Mouse (Mus musculus): ENCODE results near the gene Zic1.

The Zic1 gene

DNA sequence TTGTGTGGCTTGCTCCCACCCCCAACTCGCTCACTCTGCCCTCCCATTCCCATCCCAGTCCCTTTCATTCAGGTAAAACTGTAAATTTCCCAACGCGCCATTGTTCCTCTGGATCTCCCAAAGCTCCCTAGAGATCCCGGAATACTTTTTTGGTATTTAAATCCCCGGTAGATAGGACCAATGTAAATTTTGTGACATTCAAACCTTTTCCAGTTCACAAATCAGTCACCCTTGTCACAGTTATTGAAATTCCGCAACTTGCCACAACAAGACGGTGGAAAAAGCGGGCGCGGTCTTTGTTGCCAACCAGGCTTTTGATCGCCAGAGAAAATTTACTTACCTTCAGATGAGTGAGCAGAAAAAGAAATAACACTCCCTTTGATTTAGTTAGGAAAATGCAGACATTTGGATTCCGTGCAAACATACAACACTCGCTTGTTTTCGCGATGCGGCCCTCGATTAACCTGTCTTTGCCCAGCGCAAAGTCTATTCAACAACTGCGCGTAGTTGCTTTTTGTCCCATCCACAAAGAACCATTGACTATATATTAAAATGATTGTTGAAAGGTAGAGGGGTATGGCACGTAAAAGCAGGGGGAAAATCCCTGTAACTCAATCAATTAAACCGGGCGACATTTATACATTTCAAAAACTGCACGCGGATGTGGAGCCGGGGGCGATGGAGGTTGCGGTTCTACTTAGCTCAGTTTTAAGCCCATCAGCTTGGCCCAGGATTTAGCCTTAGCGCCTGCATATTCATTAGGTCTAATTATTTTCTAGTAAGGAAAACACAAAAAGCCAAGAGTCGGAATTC is 1.6 kb upstream of the Zic1 start:
- DNase-seq (ENCODE audit: low read depth), result no peak

DNA sequence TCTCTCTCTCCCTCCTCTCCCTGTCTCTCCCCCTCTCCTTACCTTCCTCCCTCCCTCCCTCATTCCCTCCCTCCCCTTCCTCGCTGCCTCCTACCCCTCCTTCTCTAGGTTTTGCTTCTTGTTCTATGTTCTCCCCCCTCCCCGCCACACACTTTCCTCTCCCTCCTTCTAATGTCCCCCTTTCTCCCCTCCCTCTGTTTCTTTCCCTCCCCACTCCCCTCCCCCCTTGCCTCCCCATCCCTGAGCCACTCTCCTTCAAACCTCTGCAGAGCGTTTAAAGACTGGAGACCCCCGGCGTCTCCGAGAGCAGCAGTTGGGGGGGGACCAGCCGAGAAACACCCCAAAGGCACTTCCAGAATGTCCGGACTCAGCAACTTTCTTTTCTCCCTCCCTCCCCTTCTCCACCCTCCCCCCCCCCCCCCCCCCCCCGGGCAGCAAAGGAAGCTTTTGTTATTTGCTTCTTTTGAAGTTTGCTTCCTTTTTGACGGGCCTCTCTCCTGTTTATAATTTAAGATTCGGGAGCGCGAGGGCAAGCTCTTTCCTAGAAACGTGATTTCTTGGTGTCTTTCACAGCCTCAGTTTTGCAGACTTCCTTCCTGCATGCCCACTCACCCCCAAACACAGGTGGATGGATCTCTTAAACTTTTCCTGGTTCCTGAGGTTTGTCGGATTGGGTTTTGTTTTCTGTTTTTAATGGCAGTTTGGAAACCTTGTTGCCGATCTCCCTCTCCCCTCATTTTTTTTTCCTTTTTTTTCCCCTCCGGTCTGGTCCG is 802 bp upstream of the Zic1 start:
- DNase-seq (ENCODE audit: low read depth), result no peak

DNA sequence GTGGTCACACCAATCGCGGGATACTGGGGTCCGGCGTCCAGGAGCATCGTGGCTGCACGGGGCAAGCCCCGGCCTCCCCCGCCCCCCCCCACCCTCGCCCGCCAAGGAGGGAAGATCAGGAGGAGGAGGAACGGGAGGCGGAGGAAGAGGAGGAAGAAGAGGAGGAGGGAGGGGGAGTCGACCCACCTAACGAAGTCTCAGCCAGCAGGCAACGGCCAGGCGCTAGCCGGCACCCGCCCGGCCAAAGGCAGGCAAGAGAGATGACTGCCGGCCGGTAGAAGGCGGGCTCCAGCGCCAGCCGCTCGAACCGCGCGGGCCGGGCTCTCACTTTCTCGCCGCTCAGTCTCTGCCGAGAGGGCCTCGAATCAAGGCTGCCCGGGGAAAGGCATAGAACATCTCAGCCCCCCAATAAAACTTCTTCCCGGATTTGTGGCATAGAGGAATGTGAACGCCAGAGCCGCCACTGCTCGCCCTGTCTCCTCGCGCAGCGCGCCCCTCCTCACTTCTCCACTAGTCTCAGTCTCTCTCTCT is 574 bp downstream of the Zic1 start:
- DNase-seq (ENCODE audit: low read depth), result no peak

DNA sequence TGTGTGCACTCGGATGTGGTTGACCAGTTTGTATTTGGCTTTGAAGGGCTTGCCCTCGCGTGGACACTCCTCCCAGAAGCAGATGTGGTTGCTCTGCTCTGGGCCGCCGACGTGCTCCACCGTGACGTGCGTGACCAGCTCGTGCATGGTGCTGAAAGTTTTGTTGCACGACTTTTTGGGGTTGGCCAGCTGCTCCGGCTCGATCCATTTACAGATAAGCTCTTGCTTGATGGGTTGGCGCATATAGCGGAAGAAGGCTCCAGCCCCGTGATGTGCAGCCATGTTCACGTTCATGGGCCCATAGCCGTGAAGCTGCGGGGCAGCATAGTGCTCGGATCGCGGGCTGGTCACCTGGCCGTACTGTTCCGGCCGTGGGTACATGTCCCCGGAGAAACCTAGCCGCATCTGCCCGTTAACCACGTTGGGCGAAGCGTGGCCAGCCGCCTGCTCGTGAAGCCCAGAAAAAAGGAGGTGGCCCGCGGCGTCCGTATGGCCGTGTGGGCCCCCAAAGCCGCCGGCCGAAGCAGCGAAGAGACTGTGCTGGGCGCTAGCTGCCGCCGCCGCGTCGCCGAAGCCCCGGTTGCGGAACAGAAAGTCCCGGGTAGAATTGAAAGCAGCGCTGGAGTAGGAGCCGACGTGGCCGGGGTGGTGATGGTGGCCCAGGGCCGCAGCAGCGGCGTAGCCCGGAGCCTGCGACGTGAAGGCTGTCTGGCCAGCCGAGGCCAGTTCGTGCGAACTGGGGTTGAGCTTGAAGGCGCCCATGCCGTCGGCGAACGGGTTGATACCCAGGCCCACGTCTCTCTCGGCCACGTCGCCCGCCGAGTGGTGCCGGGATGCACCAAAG is 1.3 kb downstream of the Zic1 start:
- no peak for DNase-seq (ENCODE audit: low read depth)

DNA sequence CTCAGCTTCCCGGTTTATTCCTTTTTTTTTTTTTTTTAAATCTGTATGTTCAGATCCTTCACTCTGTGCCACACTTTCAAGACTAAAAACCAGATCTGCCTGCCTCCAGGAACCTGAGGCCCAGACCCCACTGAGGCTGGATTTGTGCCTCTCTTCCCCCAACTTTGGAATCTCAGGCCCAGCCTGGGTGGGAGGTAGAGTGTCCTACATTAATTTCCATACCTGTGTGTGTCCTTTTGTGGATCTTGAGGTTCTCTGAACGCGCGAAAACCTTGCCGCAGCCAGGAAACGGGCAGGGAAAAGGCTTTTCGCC is 1.8 kb downstream of the Zic1 start:
- no peak for DNase-seq (ENCODE audit: low read depth)

DNA sequence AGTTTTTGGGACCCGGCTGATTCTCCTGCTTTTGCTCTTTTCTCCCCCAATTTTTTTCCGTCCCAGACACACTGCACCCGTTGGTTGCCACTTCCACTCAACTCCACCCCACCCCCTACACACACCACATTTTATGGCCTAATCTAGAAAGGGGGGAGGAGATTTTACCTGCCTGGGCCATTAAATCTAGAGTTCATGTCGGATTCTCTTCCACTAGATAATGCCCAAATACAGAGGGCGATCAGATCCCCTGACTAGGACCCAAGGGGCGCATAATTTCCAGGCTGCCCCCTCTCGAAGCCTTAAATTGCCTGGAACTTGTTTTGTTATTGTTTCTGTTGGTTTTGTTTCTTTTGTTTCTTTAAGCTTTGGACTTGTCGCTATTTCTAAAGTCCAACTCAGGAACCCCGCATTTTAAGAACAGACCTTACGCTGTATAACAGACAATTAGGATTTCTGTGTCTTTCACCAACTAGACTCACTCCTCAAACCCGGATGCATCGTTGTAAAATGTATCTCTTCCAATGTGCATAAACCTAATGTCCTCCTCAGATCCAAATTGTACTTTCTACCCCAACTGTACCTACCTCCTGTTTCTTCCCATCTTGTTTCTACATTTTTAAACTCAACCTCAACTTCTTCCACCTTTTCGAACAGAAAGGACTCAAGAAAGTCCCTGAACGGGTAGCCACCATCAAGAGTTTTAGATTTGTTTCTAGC is 2.4 kb downstream of the Zic1 start:
- DNase-seq (ENCODE audit: low read depth), result no peak

DNA sequence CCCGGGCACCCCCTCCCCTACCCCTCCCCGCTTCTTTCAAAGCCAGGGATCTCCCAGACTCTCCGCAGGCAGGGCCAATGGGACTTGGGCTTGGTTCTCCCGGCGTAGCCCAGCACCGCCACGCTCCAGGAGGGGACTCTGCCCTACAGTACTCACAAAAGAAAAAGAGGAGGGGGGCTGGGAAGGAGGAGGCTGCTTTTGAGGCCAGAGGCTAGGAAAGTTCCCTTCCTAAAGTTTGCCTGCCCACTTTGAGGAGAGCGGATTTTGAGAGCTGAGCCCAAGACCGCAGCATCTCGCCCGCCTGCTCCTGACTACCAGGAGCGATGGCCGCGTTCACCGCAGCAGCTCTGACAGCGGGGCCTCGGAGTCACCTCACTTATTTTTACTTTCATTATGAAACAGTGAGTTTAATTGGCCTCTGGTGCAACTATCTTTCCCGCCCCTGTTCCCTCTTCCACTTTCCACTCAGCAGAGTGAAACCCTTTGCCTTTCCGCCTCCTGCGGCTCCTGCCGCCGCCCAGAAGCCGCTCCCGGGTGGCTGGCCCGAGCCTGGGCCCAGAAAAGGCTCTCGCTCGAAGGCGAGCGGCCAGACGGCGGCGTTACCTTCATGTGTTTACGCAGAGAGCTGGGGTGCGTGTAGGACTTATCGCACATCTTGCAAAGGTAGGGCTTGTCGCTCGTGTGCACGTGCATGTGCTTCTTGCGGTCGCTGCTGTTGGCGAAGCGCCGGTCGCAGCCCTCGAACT is 3.6 kb downstream of the Zic1 start, which contains the start of gene Zic4:
Zic4 (plus strand) TSS at position 558 of the 746 bp plus-strand sequence.
- no peak for DNase-seq (ENCODE audit: low read depth)

DNA sequence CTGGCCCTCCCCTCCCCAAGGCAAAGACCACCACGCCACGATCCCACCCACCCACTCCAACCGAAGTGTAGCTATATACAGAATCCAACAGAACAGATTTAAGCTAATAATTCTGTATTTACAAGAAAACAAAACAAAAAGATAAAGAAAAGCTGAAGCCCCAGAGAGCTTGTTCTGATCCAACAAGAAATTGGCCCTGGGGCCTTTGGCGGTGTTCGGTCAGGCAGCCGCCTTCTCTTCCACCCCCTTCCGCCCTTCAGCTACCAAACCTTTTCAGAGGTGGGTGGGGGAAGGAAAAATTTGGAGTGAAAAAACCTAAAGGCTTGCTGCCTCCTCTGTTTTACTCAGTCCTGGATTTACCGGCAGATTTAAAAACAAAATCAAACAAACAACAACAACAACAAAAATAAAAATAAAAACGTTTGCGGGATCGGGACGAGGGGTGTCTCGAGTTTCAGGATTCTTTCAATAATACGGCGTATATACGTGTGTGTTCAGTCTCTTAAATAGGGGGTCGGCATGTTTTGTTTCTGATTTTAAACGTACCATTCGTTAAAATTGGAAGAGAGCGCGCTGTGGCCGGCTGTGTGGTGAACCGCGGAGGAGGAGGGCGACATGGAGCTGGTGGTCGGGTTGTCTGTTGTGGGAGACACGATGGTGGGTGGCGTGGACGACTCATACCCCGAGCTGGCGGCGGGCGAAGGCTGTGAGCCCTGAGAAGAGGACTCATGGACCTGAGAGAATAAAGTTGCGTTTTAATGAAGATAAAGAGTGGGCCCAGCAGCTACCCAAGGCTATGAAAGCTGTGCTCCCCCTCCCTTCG is 4.4 kb downstream of the Zic1 start:
- DNase-seq (ENCODE audit: low read depth), result no peak

DNA sequence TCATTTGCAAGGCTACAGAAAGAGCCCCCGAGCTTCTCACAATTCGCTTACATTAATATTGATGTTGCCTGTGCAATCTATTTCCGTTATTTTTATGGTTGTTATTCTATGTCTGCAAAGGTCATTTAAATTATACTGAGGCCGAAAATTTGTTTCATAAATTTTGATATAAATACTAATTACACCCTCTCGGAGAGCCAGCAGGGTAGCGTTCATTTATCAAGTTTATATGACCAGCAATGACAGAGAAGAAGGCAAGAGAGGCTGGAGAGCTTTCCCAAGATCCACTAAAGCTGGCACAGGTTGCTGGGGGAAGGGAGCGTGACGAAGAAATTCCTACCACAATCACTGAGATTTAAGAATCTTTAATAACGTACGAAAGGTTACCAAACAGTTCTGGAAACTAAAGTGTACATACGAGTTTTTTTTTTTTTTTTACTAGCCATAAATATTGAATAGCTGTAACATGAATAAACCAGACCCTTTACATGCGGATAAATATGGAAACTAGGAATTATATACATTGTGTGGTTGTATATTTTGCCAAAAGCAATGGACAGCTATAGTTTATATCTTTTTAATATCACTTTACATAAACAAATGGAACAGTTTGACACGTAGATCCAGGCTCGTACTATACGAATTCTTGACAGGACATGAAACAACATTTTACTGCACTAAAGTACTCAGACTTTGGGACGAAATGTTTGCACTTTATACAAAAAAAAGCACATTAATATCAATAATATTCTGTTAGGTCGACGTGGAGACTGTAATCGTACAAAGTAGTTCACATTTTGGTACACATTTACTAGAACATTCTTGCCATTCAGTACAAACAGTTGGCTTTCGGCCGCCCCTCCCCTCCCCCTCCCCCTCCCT is 5.2 kb downstream of the Zic1 start:
- no peak for DNase-seq (ENCODE audit: low read depth)

DNA sequence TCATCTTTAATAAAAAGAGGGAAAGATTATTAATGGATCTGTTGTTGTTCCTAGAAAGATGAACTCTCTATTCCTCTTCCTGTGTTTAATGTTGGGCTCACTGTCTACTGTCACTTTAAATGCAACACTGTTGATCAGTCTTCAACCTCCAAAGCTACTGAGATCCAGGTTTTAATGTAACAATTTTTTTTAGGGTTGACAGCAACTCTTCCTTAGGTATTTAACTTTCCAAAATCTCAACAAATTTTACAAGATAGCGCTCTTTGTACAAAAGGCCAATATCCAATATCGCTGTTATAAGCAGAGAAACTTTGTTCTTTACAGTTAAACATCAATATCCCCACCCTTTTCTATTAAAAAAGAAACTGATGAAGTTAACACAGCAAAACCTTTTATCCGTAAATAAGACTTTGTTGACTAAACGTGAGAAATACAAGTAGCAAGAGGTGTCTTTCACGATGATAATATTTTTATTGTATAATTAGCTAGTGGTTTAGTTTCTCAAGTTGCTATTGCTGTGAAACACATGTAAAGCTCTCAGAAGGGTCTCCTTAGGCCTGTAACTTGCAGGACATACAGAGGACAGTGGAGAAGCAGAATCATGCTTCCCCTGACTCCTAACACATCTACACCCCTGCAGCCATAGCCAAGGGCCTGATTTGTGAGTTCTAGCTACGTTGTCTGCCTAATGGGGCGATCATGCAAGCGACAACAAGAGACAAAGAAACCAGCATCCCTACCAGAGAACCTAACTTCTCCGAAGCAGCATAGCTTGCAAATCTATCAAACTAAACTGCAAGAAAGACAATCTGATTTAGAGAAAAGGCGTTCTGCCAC is 6.5 kb downstream of the Zic1 start:
- DNase-seq (ENCODE audit: low read depth), result no peak

DNA sequence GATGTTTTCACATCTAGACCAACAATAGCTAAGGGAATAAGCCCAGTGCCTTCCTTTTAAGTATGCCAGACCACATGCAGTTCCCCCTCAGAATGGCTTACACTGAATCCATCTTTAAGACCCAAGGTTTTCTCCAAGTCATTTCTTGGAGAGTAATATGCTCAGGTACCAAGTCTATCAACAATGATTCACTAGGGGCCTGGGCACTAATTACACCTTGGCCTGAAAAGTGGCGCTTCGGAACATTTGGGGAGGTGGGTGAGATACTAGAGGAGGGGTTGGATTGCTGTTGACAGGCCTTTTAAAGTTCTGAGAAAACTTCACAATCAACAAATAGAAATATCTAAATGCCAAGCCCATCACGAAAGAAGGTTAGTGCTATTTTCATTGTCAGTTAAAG is 8.3 kb downstream of the Zic1 start:
- DNase-seq (ENCODE audit: low read depth), result no peak

DNA sequence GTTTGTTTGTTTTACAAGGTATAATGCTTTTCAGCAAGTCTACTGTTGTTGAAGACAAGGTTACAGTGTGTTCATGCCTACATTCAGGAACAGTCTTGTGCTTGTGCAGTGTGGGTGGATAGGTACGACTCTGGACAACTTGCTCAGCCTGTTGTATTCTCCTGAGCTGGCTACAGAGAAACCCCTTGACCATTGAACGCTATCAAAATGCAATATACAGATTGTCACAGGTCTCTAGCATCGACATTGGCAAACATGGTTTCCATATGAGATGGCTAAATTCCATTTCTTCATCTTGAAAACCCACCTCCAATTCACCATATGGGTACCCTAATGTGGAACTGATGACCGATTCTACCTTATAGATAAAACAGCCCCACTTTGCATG is 9.3 kb downstream of the Zic1 start:
- no peak for DNase-seq (ENCODE audit: low read depth)

DNA sequence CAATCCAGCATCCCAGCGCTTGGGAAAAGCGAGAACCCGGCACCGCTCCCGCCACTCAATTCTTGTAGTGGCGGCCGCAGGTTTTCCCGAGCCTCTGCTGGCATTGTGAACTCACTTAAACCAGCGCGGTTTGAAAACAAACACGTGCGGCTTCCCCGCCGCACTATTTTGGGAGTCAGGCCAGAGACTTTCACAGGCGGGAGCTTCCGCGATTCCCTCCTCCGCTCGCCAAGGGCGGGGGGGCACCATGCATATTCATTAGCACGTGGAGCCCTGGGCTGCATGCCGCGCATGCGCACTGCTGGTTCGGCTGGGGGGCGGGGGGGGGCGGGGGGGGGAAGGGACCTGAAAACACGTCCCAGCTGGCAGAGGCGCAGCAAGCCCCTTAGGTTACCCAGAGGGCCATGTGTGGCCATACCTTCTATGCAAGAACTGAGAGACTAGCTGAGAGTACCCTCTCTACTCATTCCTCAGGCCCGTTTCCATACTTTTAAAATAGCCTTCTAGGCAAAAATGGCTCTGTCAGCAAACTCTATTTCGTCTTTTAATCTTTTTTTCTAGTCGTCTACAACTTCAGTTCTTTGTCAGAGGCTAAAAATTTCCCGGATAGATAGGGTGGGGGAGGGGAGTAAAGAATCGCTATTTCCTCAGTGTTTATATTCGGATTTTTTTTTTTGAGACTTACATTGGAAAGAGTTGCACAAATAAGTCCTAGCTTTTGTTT is 9.8 kb downstream of the Zic1 start:
- DNase-seq (ENCODE audit: low read depth), result no peak

DNA sequence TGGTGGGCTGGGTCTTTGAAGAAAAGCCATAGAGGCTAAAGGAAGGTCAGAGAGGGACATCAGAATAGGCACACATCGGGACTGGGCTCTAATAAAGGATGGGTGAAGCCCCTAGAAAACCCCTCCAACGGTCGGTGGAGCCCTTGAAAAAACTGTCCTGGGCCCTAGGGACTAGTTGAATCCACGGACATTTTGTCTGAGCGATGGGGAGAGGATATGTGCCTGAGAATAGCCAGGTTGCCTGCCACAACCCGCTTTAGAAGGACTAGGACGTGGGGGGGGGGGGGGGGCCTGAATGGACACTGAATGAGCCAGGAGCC is 10.4 kb downstream of the Zic1 start:
- no peak for DNase-seq (ENCODE audit: low read depth)

DNA sequence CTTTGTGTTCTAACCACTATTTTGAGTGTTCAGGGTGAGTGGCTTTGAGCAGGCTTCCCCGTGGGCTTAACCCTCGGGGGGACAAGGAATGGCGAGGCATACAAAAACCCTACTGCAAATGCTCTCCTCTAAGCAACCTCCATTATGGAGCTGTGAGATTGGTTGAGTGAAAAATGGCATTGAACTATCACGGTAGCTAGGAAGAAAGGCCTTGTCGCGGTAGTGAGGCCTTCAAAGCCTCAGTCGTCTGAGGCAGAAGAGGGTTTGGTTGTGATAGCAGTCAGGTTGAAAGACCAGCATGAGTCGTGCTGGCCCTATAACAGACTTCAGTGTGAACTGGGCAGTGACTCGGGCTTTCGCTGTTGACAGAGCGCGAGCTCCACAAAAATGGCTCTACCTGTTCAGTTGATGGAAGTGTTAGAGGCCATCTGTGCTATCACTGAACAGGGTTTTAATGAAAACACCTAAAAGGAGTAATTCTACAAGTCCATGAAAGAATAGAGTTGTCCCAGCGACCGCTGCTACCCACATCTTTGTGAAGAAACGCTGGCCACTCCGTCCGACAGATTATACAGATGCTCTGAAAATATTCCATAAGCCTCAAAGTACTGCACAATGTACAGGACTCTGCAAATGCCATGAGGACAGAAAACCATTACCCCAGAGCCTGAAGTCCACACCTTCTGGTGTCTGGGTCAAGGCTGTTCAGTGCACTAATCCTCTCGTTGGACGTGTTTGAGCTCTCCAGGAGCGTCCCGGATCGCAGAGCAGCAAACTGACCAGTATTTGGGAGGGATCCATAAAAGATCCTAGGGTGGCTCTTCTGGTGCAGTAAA is 11.0 kb downstream of the Zic1 start:
- no peak for DNase-seq (ENCODE audit: low read depth)

DNA sequence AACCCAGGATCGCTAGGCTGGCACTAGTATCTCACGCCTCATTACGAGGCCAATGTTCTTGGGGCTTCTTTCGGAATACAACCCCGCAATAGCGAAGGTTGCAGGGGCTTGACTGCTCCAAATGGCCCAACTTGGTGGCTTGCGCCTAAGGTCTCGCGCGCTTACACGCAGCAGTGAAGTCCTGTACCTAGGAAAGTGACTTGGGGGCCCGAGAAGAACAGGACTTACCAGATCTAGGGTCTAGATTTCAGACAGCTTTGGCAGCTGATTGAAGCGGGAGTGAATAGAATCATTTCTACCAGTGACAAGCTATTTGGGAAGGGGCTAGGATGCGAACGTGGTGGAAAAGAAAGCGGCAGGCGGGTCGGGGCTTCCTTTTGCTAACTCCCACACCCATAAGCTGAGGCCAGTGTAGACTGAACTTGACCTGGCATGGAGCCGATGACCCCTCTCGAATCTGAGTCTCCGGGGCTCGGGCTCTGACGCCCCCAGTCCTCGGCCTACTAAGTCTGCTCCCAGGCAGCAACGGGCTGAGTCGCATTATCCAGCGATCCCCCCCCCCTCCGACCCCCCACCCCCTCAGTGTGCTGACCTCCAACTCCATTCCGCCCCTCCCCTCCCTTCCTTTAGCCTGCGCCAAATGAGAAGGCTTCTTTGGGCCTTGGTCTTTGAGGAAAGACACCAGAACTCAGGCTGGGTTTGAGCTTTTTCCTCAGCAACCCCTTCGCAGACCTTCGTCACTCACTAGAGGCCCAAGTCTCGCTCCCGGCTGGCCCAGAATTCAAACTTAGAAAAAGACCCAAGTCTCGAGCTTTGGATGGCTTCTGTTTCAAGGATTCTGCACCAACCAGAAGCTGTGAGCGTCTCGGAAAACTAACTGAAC is 11.8 kb downstream of the Zic1 start:
- DNase-seq (ENCODE audit: low read depth), result no peak
